Mouse (Mus musculus): ENCODE results near the gene Ppp1r14d. TPM values are rescaled to one million over a fixed set of nuclear protein-coding genes. Genes with fewer than 3 reads are reported as not detected.

The Ppp1r14d gene
- polyA plus RNA-seq, 2 experiments, result not detected

GRCm38 (mm10) chr2:119177384-119177939 lies 52.2 kb downstream of the Ppp1r14d start:
- no peak for TF ChIP-seq POLR2A (IDR thresholded peaks at IDR 0.05; ENCODE audit: borderline replicate concordance, extremely low read depth, insufficient read depth, insufficient read length)
- H3K9me3 ChIP-seq (ENCODE audit: control insufficient read depth, low read length), result no peaks in the 10 kb centered on the region
- H3K36me3 ChIP-seq (ENCODE audit: control insufficient read depth, insufficient read depth, low read length), result peaks cover 43% of the 10 kb centered on the region
- peaks cover 6% of the 10 kb centered on the region; the same call in 1 of the 2 replicates for H3K4me1 ChIP-seq (ENCODE audit: control insufficient read depth, insufficient read depth, low read length)
- no peak overlapping the region for H3K4me3 ChIP-seq (replicated peaks; ENCODE audit: low read length)
- DNase-seq (ENCODE audit: low spot score), result no peak
- no peak overlapping the region for H3K4me2 ChIP-seq (replicated peaks; ENCODE audit: low read depth, low read length, severe bottlenecking)
- no peak for ATAC-seq (ENCODE audit: low FRiP score, low read depth)
- H3K27ac ChIP-seq (replicated peaks; ENCODE audit: low read depth, low read length), result no peak overlapping the region
- no peak overlapping the region for H3K9ac ChIP-seq (ENCODE audit: low read depth, low read length, severe bottlenecking)
- no peaks in the 10 kb centered on the region for H3K27me3 ChIP-seq (ENCODE audit: control insufficient read depth, insufficient read depth, low read length)
- WGBS, result 87% methylated on average over 5 of the region's 5 CpGs

DNA sequence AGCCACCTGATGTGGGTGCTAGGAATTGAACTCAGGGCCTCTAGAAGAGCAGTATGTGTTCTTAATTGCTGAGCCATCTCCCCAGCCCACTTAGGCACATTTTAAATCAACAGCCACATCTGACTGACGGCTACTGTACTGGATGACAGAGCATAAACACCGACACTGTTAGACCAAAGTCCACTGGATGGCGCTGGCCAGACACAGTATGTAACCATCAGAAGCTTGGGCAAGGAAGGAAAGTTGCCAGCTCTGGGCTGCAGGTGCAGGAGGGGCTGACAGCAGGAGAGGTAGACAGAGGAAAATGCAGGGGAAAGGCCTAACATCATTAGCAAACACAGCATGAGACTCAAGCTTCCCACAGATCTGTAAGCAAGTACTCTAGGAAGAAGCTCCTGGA lies 52.9 kb downstream of the Ppp1r14d start:
- Histone ChIP-seq H3K27ac (replicated peaks; ENCODE audit: low read depth, low read length) (no peak overlapping the region), H3K27me3 (ENCODE audit: control insufficient read depth, insufficient read depth, low read length) (no peaks in the 10 kb centered on the region), H3K4me3 (replicated peaks; ENCODE audit: low read length) (no peak overlapping the region), H3K4me2 (replicated peaks; ENCODE audit: low read depth, low read length, severe bottlenecking) (no peak overlapping the region), H3K9me3 (ENCODE audit: control insufficient read depth, low read length) (no peaks in the 10 kb centered on the region), H3K36me3 (ENCODE audit: control insufficient read depth, insufficient read depth, low read length) (peaks cover 48% of the 10 kb centered on the region), H3K4me1 (ENCODE audit: control insufficient read depth, insufficient read depth, low read length) (peaks cover 6% of the 10 kb centered on the region; the same call in 1 of the 2 replicates), H3K9ac (ENCODE audit: low read depth, low read length, severe bottlenecking) (no peak overlapping the region)
- DNase-seq (ENCODE audit: low spot score) (no peak), ATAC-seq (ENCODE audit: low FRiP score, low read depth) (no peak)
- TF ChIP-seq POLR2A (IDR thresholded peaks at IDR 0.05; ENCODE audit: borderline replicate concordance, extremely low read depth, insufficient read depth, insufficient read length), result no peak
- WGBS, result 53% methylated on average over 3 of the region's 3 CpGs

- no peak for DNase-seq (ENCODE audit: low spot score)
- TF ChIP-seq POLR2A (IDR thresholded peaks at IDR 0.05; ENCODE audit: borderline replicate concordance, extremely low read depth, insufficient read depth, insufficient read length), result no peak
- Histone ChIP-seq H3K9me3 (ENCODE audit: control insufficient read depth, low read length) (no peaks in the 10 kb centered on the region), H3K4me3 (replicated peaks; ENCODE audit: low read length) (no peak overlapping the region), H3K9ac (ENCODE audit: low read depth, low read length, severe bottlenecking) (no peak overlapping the region; the same call in 1 of the 2 replicates), H3K27me3 (ENCODE audit: control insufficient read depth, insufficient read depth, low read length) (no peaks in the 10 kb centered on the region), H3K4me2 (replicated peaks; ENCODE audit: low read depth, low read length, severe bottlenecking) (no peak overlapping the region), H3K27ac (replicated peaks; ENCODE audit: low read depth, low read length) (no peak overlapping the region), H3K4me1 (ENCODE audit: control insufficient read depth, insufficient read depth, low read length) (peaks cover 6% of the 10 kb centered on the region; the same call in 1 of the 2 replicates), H3K36me3 (ENCODE audit: control insufficient read depth, insufficient read depth, low read length) (peaks cover 44% of the 10 kb centered on the region)
- no peak for ATAC-seq (ENCODE audit: low FRiP score, low read depth)
- 59% methylated on average over 6 of the region's 6 CpGs for WGBS
Measured at GRCm38 (mm10) chr2:119175614-119176013, 54.1 kb downstream of the Ppp1r14d start.

- Histone ChIP-seq H3K9me3 (ENCODE audit: control insufficient read depth, low read length) (no peaks in the 10 kb centered on the region), H3K9ac (ENCODE audit: low read depth, low read length, severe bottlenecking) (no peak overlapping the region; the same call in 1 of the 2 replicates), H3K4me1 (ENCODE audit: control insufficient read depth, insufficient read depth, low read length) (peaks cover 6% of the 10 kb centered on the region; the same call in 1 of the 2 replicates), H3K4me3 (replicated peaks; ENCODE audit: low read length) (no peak overlapping the region), H3K36me3 (ENCODE audit: control insufficient read depth, insufficient read depth, low read length) (peaks cover 37% of the 10 kb centered on the region), H3K4me2 (replicated peaks; ENCODE audit: low read depth, low read length, severe bottlenecking) (no peak overlapping the region), H3K27ac (replicated peaks; ENCODE audit: low read depth, low read length) (no peak overlapping the region), H3K27me3 (ENCODE audit: control insufficient read depth, insufficient read depth, low read length) (no peaks in the 10 kb centered on the region)
- ATAC-seq (ENCODE audit: low FRiP score, low read depth), result no peak
- no peak for TF ChIP-seq POLR2A (IDR thresholded peaks at IDR 0.05; ENCODE audit: borderline replicate concordance, extremely low read depth, insufficient read depth, insufficient read length)
- 63% methylated on average over 14 of the region's 14 CpGs for WGBS
- DNase-seq (ENCODE audit: low spot score), result no peak
Measured at GRCm38 (mm10) chr2:119174866-119175265, 54.8 kb downstream of the Ppp1r14d start.

GRCm38 (mm10) chr2:119173991-119174651 lies 55.6 kb downstream of the Ppp1r14d start, which contains the start of gene Gm14137:
Gene Gm14137 (plus strand): TSS chr2:119174509.
- 42% methylated on average over 8 of the region's 8 CpGs for WGBS
- peaks cover 30% of the 10 kb centered on the region for H3K36me3 ChIP-seq (ENCODE audit: control insufficient read depth, insufficient read depth, low read length)

More at GRCm38 (mm10) chr2:119173991-119174651, 55.6 kb downstream of the Ppp1r14d start, which contains the start of gene Gm14137:
- no peak within 1 kb of the TSS for H3K27ac ChIP-seq (replicated peaks; ENCODE audit: low read depth, low read length)
- H3K9me3 ChIP-seq (ENCODE audit: control insufficient read depth, low read length), result no peaks in the 10 kb centered on the region
- no peak within 1 kb of the TSS for H3K4me2 ChIP-seq (replicated peaks; ENCODE audit: low read depth, low read length, severe bottlenecking)
- TF ChIP-seq POLR2A (IDR thresholded peaks at IDR 0.05; ENCODE audit: borderline replicate concordance, extremely low read depth, insufficient read depth, insufficient read length), result no peak
- H3K27me3 ChIP-seq (ENCODE audit: control insufficient read depth, insufficient read depth, low read length), result no peaks in the 10 kb centered on the region
- H3K4me3 ChIP-seq (replicated peaks; ENCODE audit: low read length), result no peak within 1 kb of the TSS
- peaks cover 6% of the 10 kb centered on the region; the same call in 1 of the 2 replicates for H3K4me1 ChIP-seq (ENCODE audit: control insufficient read depth, insufficient read depth, low read length)
- peak within 1 kb of the TSS; percentile 34; the same call in 1 of the 2 replicates for H3K9ac ChIP-seq (ENCODE audit: low read depth, low read length, severe bottlenecking)
- DNase-seq (ENCODE audit: low spot score) (no peak), ATAC-seq (ENCODE audit: low FRiP score, low read depth) (no peak)

Measured in limb, embryonic 14.5 days (tissue).